Mouse (Mus musculus): ENCODE data around the gene Slc5a6. TPM values are rescaled to one million over a fixed set of nuclear protein-coding genes. Genes with fewer than 3 reads are reported as not detected.

Gene Slc5a6
- polyA plus RNA-seq, 1 experiment from 2014 or later, result 6.1 TPM

DNA sequence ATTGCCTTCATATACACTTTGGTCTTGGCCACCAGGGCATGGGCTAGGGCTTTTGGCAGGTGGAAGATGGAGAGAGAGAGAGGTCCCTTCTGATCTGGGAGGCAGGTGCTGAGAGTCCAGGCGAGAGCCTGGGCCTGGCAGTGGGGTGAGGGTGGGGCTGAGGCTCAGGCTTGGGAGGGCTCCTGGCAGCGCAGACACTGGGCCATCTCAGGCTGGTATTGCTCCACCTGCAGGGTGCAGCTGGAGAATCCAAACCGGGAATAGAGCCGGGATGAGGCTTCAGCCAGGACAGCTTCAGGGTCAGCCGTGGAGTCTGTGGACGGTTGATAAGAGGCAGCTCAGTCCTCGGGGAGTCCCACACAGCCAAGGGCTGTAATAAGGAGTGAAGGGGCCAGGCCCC lies 37.9 kb upstream of the Slc5a6 start:
- no peak overlapping the region for H3K27ac ChIP-seq (ENCODE audit: low read length)
- no peaks in the 10 kb centered on the region for H3K9me3 ChIP-seq (ENCODE audit: control insufficient read depth, low read length)
- 24% methylated on average over 7 of the region's 7 CpGs for WGBS
- no peak overlapping the region for H3K4me2 ChIP-seq (ENCODE audit: low read depth, low read length)
- H3K27me3 ChIP-seq (ENCODE audit: control insufficient read depth, insufficient read depth, low read depth, low read length), result peaks cover 28% of the 10 kb centered on the region
- H3K36me3 ChIP-seq (ENCODE audit: control insufficient read depth, insufficient read depth, low read length), result no peaks in the 10 kb centered on the region
- no peak for ATAC-seq (ENCODE audit: low read depth)
- no peak overlapping the region for H3K9ac ChIP-seq (ENCODE audit: low read length)
- H3K4me3 ChIP-seq (ENCODE audit: low read length), result no peak overlapping the region
- H3K4me1 ChIP-seq (replicated peaks; ENCODE audit: control insufficient read depth, insufficient read depth, low read length), result no peaks in the 10 kb centered on the region; the same call in 1 of the 2 replicates

- Histone ChIP-seq H3K27me3 (ENCODE audit: control insufficient read depth, insufficient read depth, low read depth, low read length) (peaks cover 3% of the 10 kb centered on the region), H3K4me2 (ENCODE audit: low read depth, low read length) (no peak overlapping the region), H3K4me1 (replicated peaks; ENCODE audit: control insufficient read depth, insufficient read depth, low read length) (no peaks in the 10 kb centered on the region; the same call in 1 of the 2 replicates), H3K4me3 (ENCODE audit: low read length) (no peak overlapping the region), H3K27ac (ENCODE audit: low read length) (no peak overlapping the region), H3K36me3 (ENCODE audit: control insufficient read depth, insufficient read depth, low read length) (no peaks in the 10 kb centered on the region), H3K9ac (ENCODE audit: low read length) (no peak overlapping the region), H3K9me3 (ENCODE audit: control insufficient read depth, low read length) (no peaks in the 10 kb centered on the region)
- WGBS, result 16% methylated on average over 8 of the region's 8 CpGs
- ATAC-seq (ENCODE audit: low read depth), result no peak
These were observed 35.2 kb upstream of the Slc5a6 start for GRCm38 (mm10) chr5:31083949-31084348.

DNA sequence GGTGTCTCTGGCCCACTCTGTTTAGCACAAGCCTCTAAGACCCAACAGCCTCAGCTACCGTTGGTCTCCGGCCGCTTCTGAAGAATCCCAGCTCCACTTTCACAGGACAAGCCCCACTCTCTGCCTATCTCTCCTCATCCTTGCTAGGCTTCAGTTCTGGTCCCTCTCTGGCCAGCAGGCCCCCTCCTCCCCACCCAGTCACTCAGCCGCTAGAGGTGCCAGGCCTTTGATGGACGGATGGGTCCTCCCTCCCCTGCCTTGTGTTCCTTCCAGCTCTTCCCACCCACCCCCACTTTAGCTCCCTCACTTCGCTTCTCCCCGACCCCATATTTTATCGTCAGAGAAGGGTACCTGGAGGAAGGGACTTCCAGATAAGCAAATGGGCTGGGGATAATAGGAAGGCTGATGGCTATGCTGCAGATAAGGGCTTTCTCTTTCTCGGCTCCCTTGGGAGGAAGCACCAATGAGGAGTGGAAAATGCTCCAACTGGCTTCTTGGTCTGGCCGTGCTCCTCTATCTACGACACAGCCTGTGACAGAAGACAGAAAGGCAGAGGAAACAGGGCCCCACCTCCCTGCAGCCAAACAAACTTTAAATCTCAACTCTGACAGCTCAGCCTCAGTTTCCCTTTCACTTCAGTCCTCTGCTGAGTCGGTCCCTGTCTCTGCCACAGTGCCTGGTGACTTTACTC lies 34.4 kb upstream of the Slc5a6 start:
- 20% methylated on average over 12 of the region's 12 CpGs for WGBS
- H3K27ac ChIP-seq (ENCODE audit: low read length), result no peak overlapping the region
- no peak for ATAC-seq (ENCODE audit: low read depth)
- no peaks in the 10 kb centered on the region for H3K9me3 ChIP-seq (ENCODE audit: control insufficient read depth, low read length)
- no peaks in the 10 kb centered on the region; the same call in 1 of the 2 replicates for H3K4me1 ChIP-seq (replicated peaks; ENCODE audit: control insufficient read depth, insufficient read depth, low read length)
- no peak overlapping the region for H3K4me3 ChIP-seq (ENCODE audit: low read length)
- no peak overlapping the region for H3K9ac ChIP-seq (ENCODE audit: low read length)
- H3K4me2 ChIP-seq (ENCODE audit: low read depth, low read length), result no peak overlapping the region
- H3K27me3 ChIP-seq (ENCODE audit: control insufficient read depth, insufficient read depth, low read depth, low read length), result no peaks in the 10 kb centered on the region
- no peaks in the 10 kb centered on the region for H3K36me3 ChIP-seq (ENCODE audit: control insufficient read depth, insufficient read depth, low read length)

- no peak for ATAC-seq (ENCODE audit: low read depth)
- no peak overlapping the region for H3K4me3 ChIP-seq (ENCODE audit: low read length)
- H3K9me3 ChIP-seq (ENCODE audit: control insufficient read depth, low read length), result no peaks in the 10 kb centered on the region
- peaks cover under 1% of the 10 kb centered on the region for H3K36me3 ChIP-seq (ENCODE audit: control insufficient read depth, insufficient read depth, low read length)
- H3K27ac ChIP-seq (ENCODE audit: low read length), result no peak overlapping the region
- H3K27me3 ChIP-seq (ENCODE audit: control insufficient read depth, insufficient read depth, low read depth, low read length), result no peaks in the 10 kb centered on the region
- 14% methylated on average over 5 of the region's 5 CpGs for WGBS
- no peak overlapping the region for H3K4me2 ChIP-seq (ENCODE audit: low read depth, low read length)
- H3K4me1 ChIP-seq (replicated peaks; ENCODE audit: control insufficient read depth, insufficient read depth, low read length), result no peaks in the 10 kb centered on the region; the same call in 1 of the 2 replicates
- H3K9ac ChIP-seq (ENCODE audit: low read length), result no peak overlapping the region
These were observed 33.6 kb upstream of the Slc5a6 start for GRCm38 (mm10) chr5:31082355-31082754.

DNA sequence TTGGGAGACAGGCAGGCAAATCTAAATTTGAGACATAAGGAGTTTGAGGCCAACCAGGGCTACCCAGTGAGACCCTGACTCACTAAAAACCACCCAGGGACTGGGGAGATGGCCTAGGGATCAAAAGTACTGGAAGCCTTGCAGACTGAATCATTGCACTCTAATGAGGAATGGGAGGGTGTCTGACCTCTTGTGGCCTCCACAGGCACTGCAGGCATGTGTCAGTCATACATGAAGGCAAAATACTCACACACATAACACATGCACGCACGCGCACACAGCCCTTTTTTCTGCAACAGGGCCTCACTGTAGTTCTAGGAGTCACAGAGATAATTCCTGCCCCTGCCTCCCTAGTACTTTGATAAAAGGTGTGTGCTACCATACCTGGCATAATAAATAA lies 32.7 kb upstream of the Slc5a6 start:
- H3K9me3 ChIP-seq (ENCODE audit: control insufficient read depth, low read length), result no peaks in the 10 kb centered on the region
- H3K36me3 ChIP-seq (ENCODE audit: control insufficient read depth, insufficient read depth, low read length), result peaks cover 4% of the 10 kb centered on the region
- H3K4me2 ChIP-seq (ENCODE audit: low read depth, low read length), result no peak overlapping the region
- no peaks in the 10 kb centered on the region for H3K27me3 ChIP-seq (ENCODE audit: control insufficient read depth, insufficient read depth, low read depth, low read length)
- H3K4me1 ChIP-seq (replicated peaks; ENCODE audit: control insufficient read depth, insufficient read depth, low read length), result no peaks in the 10 kb centered on the region; the same call in 1 of the 2 replicates
- no peak overlapping the region for H3K9ac ChIP-seq (ENCODE audit: low read length)
- no peak overlapping the region for H3K27ac ChIP-seq (ENCODE audit: low read length)
- no peak overlapping the region for H3K4me3 ChIP-seq (ENCODE audit: low read length)
- no peak for ATAC-seq (ENCODE audit: low read depth)
- 75% methylated on average over 3 of the region's 3 CpGs for WGBS

GRCm38 (mm10) chr5:31080795-31081164 lies 32.1 kb upstream of the Slc5a6 start:
- no peaks in the 10 kb centered on the region; the same call in 1 of the 2 replicates for H3K4me1 ChIP-seq (replicated peaks; ENCODE audit: control insufficient read depth, insufficient read depth, low read length)
- no peak for ATAC-seq (ENCODE audit: low read depth)
- no peak overlapping the region for H3K4me3 ChIP-seq (ENCODE audit: low read length)
- WGBS, result 47% methylated on average over 3 of the region's 3 CpGs
- peaks cover 9% of the 10 kb centered on the region for H3K36me3 ChIP-seq (ENCODE audit: control insufficient read depth, insufficient read depth, low read length)
- H3K4me2 ChIP-seq (ENCODE audit: low read depth, low read length), result no peak overlapping the region
- no peaks in the 10 kb centered on the region for H3K9me3 ChIP-seq (ENCODE audit: control insufficient read depth, low read length)
- H3K9ac ChIP-seq (ENCODE audit: low read length), result no peak overlapping the region
- H3K27me3 ChIP-seq (ENCODE audit: control insufficient read depth, insufficient read depth, low read depth, low read length), result no peaks in the 10 kb centered on the region
- no peak overlapping the region for H3K27ac ChIP-seq (ENCODE audit: low read length)

- no peak overlapping the region for H3K4me2 ChIP-seq (ENCODE audit: low read depth, low read length)
- 62% methylated on average over 13 of the region's 13 CpGs for WGBS
- ATAC-seq (ENCODE audit: low read depth), result no peak
- H3K9ac ChIP-seq (ENCODE audit: low read length), result no peak overlapping the region
- H3K27ac ChIP-seq (ENCODE audit: low read length), result no peak overlapping the region
- H3K4me1 ChIP-seq (replicated peaks; ENCODE audit: control insufficient read depth, insufficient read depth, low read length), result no peaks in the 10 kb centered on the region; the same call in 1 of the 2 replicates
- no peaks in the 10 kb centered on the region for H3K9me3 ChIP-seq (ENCODE audit: control insufficient read depth, low read length)
- no peak overlapping the region for H3K4me3 ChIP-seq (ENCODE audit: low read length)
- no peaks in the 10 kb centered on the region for H3K27me3 ChIP-seq (ENCODE audit: control insufficient read depth, insufficient read depth, low read depth, low read length)
- H3K36me3 ChIP-seq (ENCODE audit: control insufficient read depth, insufficient read depth, low read length), result peaks cover 10% of the 10 kb centered on the region
These were observed 31.5 kb upstream of the Slc5a6 start for GRCm38 (mm10) chr5:31080059-31080794.

DNA sequence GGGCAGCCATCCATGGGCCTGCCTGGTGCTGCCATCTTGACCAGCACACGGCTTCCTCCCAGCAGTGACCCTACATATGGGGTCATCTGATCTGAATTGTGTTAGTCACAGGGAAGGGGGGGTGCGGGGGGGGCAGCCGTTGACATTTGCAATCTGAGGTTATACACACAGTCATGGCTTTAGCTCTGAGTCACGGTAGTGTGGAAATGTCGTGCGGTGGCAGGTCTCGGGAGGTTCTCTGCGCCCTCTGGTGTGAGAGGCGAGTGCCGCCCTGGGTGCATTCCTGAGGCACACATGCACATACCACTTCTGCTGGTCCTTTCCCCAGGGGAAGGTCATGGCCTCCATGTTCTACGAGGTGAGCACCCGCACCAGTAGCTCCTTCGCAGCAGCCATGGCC lies 27.6 kb upstream of the Slc5a6 start:
- WGBS, result 82% methylated on average over 13 of the region's 13 CpGs
- ATAC-seq (ENCODE audit: low read depth), result no peak
- H3K27me3 ChIP-seq (ENCODE audit: control insufficient read depth, insufficient read depth, low read depth, low read length), result no peaks in the 10 kb centered on the region
- peaks cover 30% of the 10 kb centered on the region for H3K36me3 ChIP-seq (ENCODE audit: control insufficient read depth, insufficient read depth, low read length)
- no peak overlapping the region for H3K9ac ChIP-seq (ENCODE audit: low read length)
- no peaks in the 10 kb centered on the region for H3K4me1 ChIP-seq (replicated peaks; ENCODE audit: control insufficient read depth, insufficient read depth, low read length)
- H3K4me2 ChIP-seq (ENCODE audit: low read depth, low read length), result no peak overlapping the region
- H3K9me3 ChIP-seq (ENCODE audit: control insufficient read depth, low read length), result no peaks in the 10 kb centered on the region
- no peak overlapping the region for H3K27ac ChIP-seq (ENCODE audit: low read length)
- no peak overlapping the region for H3K4me3 ChIP-seq (ENCODE audit: low read length)

DNA sequence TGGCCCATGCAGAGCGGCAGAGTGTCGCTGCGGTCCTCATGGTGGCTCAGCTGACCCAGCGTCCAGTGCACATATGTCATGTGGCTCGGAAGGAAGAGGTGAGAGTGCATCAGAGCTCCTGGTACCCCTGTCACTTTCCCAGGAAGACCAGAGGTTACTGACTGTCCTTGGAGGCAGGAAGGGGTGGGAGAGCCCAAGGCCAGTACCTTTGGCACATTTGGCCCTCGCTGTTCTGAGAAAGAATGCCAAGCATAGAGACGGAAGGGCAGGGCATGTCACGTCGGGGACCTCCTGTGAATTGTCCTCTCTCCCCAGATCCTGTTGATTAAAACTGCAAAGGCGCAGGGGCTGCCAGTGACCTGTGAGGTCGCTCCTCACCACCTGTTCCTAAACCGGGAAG lies 24.5 kb upstream of the Slc5a6 start:
- Histone ChIP-seq H3K9me3 (ENCODE audit: control insufficient read depth, low read length) (no peaks in the 10 kb centered on the region), H3K4me1 (replicated peaks; ENCODE audit: control insufficient read depth, insufficient read depth, low read length) (no peaks in the 10 kb centered on the region), H3K9ac (ENCODE audit: low read length) (no peak overlapping the region), H3K4me2 (ENCODE audit: low read depth, low read length) (no peak overlapping the region), H3K27me3 (ENCODE audit: control insufficient read depth, insufficient read depth, low read depth, low read length) (no peaks in the 10 kb centered on the region), H3K36me3 (ENCODE audit: control insufficient read depth, insufficient read depth, low read length) (peaks cover 51% of the 10 kb centered on the region), H3K27ac (ENCODE audit: low read length) (no peak overlapping the region), H3K4me3 (ENCODE audit: low read length) (no peak overlapping the region)
- no peak for ATAC-seq (ENCODE audit: low read depth)
- WGBS, result 86% methylated on average over 12 of the region's 12 CpGs
